Mouse (Mus musculus): Measurements from ENCODE around the gene Ubl7.

Gene Ubl7

GRCm38 (mm10) chr9:57948333-57948931 lies 37.7 kb downstream of the Ubl7 start:
- DNase-seq = no peak

- peak; percentile 53 for DNase-seq
Measured at GRCm38 (mm10) chr9:57949102-57949704, 38.4 kb downstream of the Ubl7 start.

- DNase-seq = no peak
Measured at GRCm38 (mm10) chr9:57949879-57950278, 39.1 kb downstream of the Ubl7 start.

GRCm38 (mm10) chr9:57950519-57950918 lies 39.7 kb downstream of the Ubl7 start:
- DNase-seq = no peak

- no peak for DNase-seq
Measured at GRCm38 (mm10) chr9:57951993-57952392, 41.2 kb downstream of the Ubl7 start.

- DNase-seq = no peak
Measured at GRCm38 (mm10) chr9:57954962-57955744, 44.4 kb downstream of the Ubl7 start.

DNA sequence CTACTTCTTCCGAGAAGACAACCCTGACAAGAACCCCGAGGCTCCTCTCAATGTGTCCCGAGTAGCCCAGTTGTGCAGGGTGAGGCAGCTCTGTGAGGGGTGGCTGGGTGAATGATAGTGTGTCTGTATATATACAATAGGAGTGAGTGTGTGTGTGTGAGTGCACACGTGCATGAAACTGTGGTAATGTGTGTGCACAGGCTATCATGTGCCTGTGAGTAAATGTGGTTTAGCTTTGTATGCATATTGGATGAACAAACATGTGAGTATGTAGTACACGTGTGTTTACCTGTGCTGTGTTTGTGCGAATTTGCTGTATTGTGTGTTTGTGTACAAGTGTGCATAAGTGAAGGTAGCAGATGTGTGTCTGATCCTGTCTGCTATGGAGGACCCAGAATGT lies 45.0 kb downstream of the Ubl7 start:
- no peak for DNase-seq

DNA sequence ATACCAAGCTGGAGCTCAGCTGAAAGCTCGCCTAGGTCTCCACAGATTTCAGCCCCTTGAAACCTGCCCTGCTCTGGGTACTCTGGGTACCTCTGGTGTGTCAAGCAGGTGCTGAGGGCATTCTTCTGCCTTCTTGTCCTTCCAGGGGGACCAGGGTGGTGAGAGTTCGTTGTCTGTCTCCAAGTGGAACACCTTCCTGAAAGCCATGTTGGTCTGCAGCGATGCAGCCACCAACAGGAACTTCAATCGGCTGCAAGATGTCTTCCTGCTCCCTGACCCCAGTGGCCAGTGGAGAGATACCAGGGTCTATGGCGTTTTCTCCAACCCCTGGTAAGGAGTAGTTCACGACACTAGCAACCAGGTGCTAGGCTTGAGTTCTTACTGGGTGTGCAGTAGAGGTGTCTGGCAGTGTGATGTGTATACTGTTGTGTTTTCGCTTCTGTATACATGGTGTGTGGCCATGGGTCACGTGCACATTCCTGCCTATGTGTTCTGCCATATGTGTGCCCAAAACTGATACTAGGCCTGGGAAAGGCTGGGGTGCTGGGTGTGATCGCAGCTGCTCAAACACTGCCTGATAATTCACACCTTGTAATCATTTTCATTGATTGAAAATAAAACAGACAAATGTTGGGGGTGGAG lies 45.5 kb downstream of the Ubl7 start:
- no peak for DNase-seq

GRCm38 (mm10) chr9:57956838-57957236 lies 46.1 kb downstream of the Ubl7 start:
- no peak for DNase-seq

DNA sequence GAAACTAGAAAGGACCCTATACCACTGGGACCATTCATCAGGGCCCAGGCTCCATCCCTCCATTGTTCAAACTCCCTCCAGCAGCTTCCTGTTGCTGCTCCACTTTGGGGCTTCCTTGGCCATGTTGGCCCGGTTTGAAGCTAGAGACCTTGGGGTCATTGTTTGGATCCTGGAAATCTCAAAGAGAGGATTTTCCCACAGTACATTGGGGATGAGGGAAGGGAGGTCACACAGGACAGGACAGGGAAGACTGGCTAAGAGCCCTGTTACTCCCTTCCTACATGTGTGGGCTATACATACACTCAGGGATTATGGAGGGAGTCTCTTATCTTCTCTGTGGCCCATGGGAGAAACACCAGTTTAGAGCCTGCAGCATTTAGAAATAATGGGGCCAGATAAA lies 47.8 kb downstream of the Ubl7 start:
- DNase-seq = no peak

DNA sequence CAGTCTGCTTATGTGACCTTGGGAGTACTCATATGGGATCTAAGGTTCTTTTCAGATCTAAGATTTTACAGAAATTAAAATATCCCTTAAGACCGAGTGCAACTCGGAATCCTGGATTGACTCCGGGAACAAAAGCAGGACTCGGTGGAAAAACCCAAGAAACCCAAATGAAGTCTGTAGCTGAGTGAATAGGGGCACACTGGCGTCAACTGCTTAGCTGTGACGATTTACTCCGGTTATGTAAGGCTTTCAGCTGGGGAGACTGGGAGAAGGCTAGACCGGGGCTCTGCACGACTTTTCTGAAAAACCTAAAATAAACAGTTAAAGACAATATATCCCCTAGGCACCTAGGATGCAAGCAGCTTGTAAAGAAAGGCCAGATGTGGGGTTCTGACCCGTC lies 48.6 kb downstream of the Ubl7 start:
- DNase-seq = no peak

DNA sequence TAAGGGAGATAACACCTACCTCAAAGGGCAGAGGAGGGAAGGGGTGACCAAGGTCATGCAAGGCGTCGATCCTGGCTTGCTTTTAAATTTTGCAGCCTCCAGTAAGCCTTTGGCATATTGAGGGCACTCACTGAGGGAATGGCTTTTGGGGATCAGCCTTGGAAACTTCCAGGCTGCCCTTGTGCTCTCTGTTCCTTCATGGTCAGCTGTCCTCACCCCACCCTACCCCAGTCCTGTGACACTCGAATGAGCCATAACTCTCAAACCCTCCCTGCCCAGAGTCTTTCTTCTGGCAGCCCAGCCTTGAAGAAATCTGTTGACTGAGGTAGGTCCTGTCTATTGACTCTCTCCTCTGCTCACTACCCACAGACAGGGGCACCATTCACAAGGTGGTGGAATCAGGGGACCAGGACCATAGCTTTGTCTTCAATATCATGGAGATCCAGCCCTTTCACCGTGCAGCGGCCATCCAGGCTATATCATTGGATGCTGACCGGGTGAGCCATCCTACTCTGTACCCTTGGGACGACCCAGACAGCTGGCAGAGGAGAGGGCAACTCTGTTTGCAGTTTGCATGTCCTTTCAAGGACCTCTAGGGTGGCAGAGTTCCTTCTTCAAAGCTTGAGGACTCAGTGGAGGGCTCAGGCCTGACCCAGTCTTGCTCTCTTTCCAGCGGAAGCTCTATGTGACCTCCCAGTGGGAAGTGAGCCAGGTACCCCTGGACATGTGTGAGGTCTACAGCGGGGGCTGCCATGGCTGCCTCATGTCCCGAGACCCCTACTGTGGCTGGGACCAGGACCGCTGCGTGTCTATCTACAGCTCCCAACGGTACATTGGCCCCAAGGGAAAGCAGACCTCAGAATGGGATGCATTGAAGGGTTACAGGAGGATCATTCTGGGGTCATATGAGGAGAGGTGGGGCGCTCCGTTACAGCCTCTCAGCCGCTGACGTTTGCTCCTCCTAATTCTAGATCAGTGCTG lies 49.4 kb downstream of the Ubl7 start:
- DNase-seq = no peak

DNA sequence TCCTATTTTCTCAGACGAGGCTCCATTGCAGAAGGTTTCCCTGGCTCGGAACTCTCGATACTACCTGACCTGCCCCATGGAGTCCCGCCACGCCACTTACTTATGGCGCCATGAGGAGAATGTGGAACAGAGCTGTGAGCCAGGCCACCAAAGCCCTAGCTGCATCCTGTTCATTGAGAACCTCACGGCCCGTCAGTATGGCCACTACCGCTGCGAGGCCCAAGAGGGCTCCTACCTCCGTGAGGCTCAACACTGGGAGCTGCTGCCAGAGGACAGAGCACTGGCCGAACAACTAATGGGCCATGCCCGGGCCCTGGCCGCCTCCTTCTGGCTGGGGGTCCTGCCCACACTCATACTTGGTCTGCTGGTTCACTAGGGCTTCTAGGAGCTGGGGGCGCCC lies 50.4 kb downstream of the Ubl7 start:
- DNase-seq = no peak

GRCm38 (mm10) chr9:57961863-57962778 lies 51.3 kb downstream of the Ubl7 start:
- no peak for DNase-seq

DNA sequence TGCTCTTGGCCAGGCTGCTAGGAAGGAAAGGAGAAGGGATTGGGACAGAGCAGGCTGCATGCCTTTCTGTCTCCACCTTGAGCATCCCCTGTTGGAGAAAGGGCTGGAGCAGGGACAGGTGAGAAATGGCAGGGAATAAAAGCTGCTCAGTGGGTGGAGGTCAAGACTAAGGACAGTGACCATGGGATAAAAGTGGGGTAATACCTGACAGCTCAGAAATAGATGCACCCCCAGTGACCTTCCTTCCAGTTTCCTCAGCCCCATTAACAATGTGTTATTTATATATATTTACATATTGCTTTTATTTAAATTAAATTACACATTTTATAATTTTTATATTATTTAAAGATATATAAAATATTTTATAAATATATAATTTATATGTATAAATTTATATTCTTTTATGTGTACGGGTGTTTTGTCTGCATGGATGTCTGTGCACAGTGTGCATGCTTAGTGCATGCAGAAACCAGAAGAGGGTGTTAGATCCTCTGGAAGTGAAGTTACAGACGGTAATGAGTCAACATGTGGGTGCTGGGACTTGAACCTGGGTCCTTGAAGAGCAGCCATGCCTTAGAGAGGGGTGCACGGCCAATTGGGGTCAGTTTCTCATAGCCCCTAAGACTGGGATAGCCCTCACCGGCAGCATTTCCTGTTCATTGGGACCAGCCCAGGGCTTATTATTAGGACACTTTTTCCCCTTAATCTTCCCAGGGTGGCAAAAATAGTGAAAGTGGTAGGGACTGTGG lies 52.6 kb downstream of the Ubl7 start:
- DNase-seq = no peak

- DNase-seq = no peak
Measured at GRCm38 (mm10) chr9:57963998-57964395, 53.2 kb downstream of the Ubl7 start.

- no peak for DNase-seq
Measured at GRCm38 (mm10) chr9:57964528-57965250, 53.9 kb downstream of the Ubl7 start.

GRCm38 (mm10) chr9:57965281-57966185 lies 54.8 kb downstream of the Ubl7 start:
- DNase-seq = no peak

All from lung, postnatal 14 days (tissue).